Comparison of ENCODE assay signal across 8 mouse cellular contexts in genomic region chr11:69919661-69920265, GRCm38 (mm10). TPM values are rescaled to one million over a fixed set of nuclear protein-coding genes. Genes with fewer than 3 reads are reported as not detected.
DNase-seq lines count a peak whose midpoint lies in the region; ATAC-seq and TF ChIP-seq lines count a peak whose summit lies in the region.

No protein-coding gene starts in this region.

- POLR2A ChIA-PET in Patski (lab: Charles Lee) = interaction anchor here (0.5 to 2.6 kb wide), 3 partner anchors 17 to 102 kb away, joined by 6 to 7 read pairs (median 7); partner anchors contain the start of genes 2810408A11Rik and Neurl4

- CTCF ChIA-PET in Patski (lab: Charles Lee) = interaction anchor here (1.0 to 1.2 kb wide), 2 partner anchors 11 to 42 kb away, joined by 3 read pairs; partner anchors contain the start of gene Tmem95

- peak overlapping the region; percentile 94 for H3K4me2 ChIP-seq in intestine, postnatal 0 days (replicated peaks; ENCODE audit: low read depth)
- H3K4me2 ChIP-seq in liver, embryonic 14.5 days (ENCODE audit: low read depth) = peak overlapping the region; percentile 100

- peaks cover 4% of the 10 kb centered on the region for H3K4me1 ChIP-seq in cortical plate, adult 2 months (ENCODE audit: control insufficient read depth, insufficient read depth, low read length)
- 0 out of 2 replicates have a peak, but pooled peaks cover 5% of the 10 kb centered on the region for H3K4me1 ChIP-seq in intestine, postnatal 0 days (replicated peaks; ENCODE audit: control insufficient read depth, insufficient read depth, low read length)
- peaks cover 51 to 55% of the 10 kb centered on the region in 2 experiments for H3K4me1 ChIP-seq in liver, embryonic 14.5 days (replicated peaks; ENCODE audit: control insufficient read depth in 2 of 2, insufficient read depth in 2 of 2, low read length in 1 of 2)

- H3K27me3 ChIP-seq in Patski = no peaks in the 10 kb centered on the region
- no peaks in the 10 kb centered on the region for H3K27me3 ChIP-seq in intestine, postnatal 0 days (replicated peaks; ENCODE audit: control insufficient read depth, insufficient read depth, low read length)
- H3K27me3 ChIP-seq in liver, embryonic 14.5 days (ENCODE audit: control insufficient read depth, insufficient read depth, low read length) = no peaks in the 10 kb centered on the region

- TF ChIP-seq CTCF in Patski (IDR thresholded peaks at IDR 0.05) = no peak
- no peak for TF ChIP-seq CTCF in cortical plate, adult 2 months (IDR thresholded peaks at IDR 0.05; ENCODE audit: extremely low read depth, insufficient read depth, low read length)
- TF ChIP-seq CTCF in intestine, postnatal 0 days (IDR thresholded peaks at IDR 0.05; ENCODE audit: low read depth) = no peak
- TF ChIP-seq CTCF in liver, embryonic 14.5 days (IDR thresholded peaks at IDR 0.05; ENCODE audit: low read depth) = no peak

- peaks cover 37% of the 10 kb centered on the region for H3K36me3 ChIP-seq in intestine, postnatal 0 days (ENCODE audit: control insufficient read depth, insufficient read depth)
- peaks cover 44% of the 10 kb centered on the region for H3K36me3 ChIP-seq in liver, embryonic 14.5 days (replicated peaks; ENCODE audit: control insufficient read depth, insufficient read depth, low read depth)

- TF ChIP-seq EP300 in liver, embryonic 14.5 days (IDR thresholded peaks at IDR 0.05; ENCODE audit: low read depth) = no peak

- in situ Hi-C loops in Patski (cut with MboI; ENCODE audit: low pct_unique_long_range_greater_than_20kb) = no loop called here

- H3K4me3 ChIP-seq in cortical plate, adult 2 months (ENCODE audit: insufficient read depth, low read length) = peak overlapping the region; percentile 52
- peak overlapping the region; percentile 70 for H3K4me3 ChIP-seq in intestine, postnatal 0 days (ENCODE audit: low read depth, low read length)
- peak overlapping the region; percentile 99 for H3K4me3 ChIP-seq in liver, embryonic 14.5 days (ENCODE audit: insufficient read depth in 1 of 2, low read depth in 2 of 2, low read length in 2 of 2)

- peak overlapping the region; percentile 87 for H3K9ac ChIP-seq in intestine, postnatal 0 days (ENCODE audit: low read depth, low read length)
- peak overlapping the region; percentile 81 for H3K9ac ChIP-seq in liver, embryonic 14.5 days (replicated peaks)

- H3K9me3 ChIP-seq in intestine, postnatal 0 days (ENCODE audit: control insufficient read depth) = no peaks in the 10 kb centered on the region
- no peaks in the 10 kb centered on the region for H3K9me3 ChIP-seq in liver, embryonic 14.5 days (ENCODE audit: control insufficient read depth, low read length)

- WGBS in intestine, postnatal 0 days = under 1% methylated on average over 17 of the region's 17 CpGs
- under 1% methylated on average over 17 of the region's 17 CpGs for WGBS in liver, embryonic 14.5 days (ENCODE audit: insufficient replicate concordance)

- no peak for TF ChIP-seq POLR2A in cortical plate, adult 2 months (IDR thresholded peaks at IDR 0.05; ENCODE audit: extremely low read depth, insufficient read depth, low read length)

- H3K27ac ChIP-seq in cortical plate, adult 2 months (ENCODE audit: insufficient read depth, low read length) = peak overlapping the region; percentile 10; the same call in 1 of the 2 replicates
- H3K27ac ChIP-seq in intestine, postnatal 0 days (ENCODE audit: low read depth, low read length) = peak overlapping the region; percentile 98
- H3K27ac ChIP-seq in liver, embryonic 14.5 days = peak overlapping the region; percentile 95

- peak; percentile 7 for ATAC-seq in Patski
- peak; percentile 53 for ATAC-seq in granulocyte monocyte progenitor cell, adult 5-6 weeks (replicated peaks; ENCODE audit: poor library complexity, severe bottlenecking)
- peak; percentile 20 for ATAC-seq in intestine, postnatal 0 days
- peak; percentile 37 for ATAC-seq in liver, embryonic 14.5 days (ENCODE audit: insufficient read depth)

- DNase-seq in 3134 (ENCODE audit: extremely low read depth, insufficient read length, low spot score) (peak; percentile 82), Patski (ENCODE audit: low read depth, low spot score) (peak; percentile 64)
- DNase-seq in liver, embryonic 14.5 days (ENCODE audit: low read depth in 3 of 3, low spot score in 3 of 3) = peak; percentile 80 to 90 (median 85)
- DNase-seq in natural killer cell, adult 2 months (ENCODE audit: low spot score in 2 of 2) = peak; percentile 87 to 88
- DNase-seq in testis, postnatal 14 days (ENCODE audit: low spot score) = peak; percentile 62

RNA-seq across cellular contexts. Expression of gene Eif5a, which starts 2.0 kb away (rescaled TPM):
- polyA plus RNA-seq in Patski (2021) = 768 TPM
- 577 and 581 TPM in 2 replicates for polyA plus RNA-seq in cortical plate, adult 2 months (2012; rRNA removed)
- total RNA-seq in granulocyte monocyte progenitor cell, adult 5-6 weeks (2014; fragmentation: Nextera tagmentation) = 1,453 and 1,476 TPM in 2 replicates
- total RNA-seq in granulocyte monocyte progenitor cell, adult 5-6 weeks (2017) = 890 and 976 TPM in 2 replicates
- 716 and 774 TPM in 2 replicates for polyA plus RNA-seq in intestine, postnatal 0 days (2015; fragmentation: Nextera tagmentation; extraction: Ambion mirVana)
- polyA plus RNA-seq in liver, embryonic 14.5 days (2012; rRNA removed) = 652 and 846 TPM in 2 replicates
- polyA plus RNA-seq in liver, embryonic 14.5 days (2014; fragmentation: Nextera tagmentation; extraction: Ambion mirVana) = 1,316 and 1,415 TPM in 2 replicates

RNA-seq across cellular contexts. Expression of gene Gps2, which starts 6.1 kb away (rescaled TPM):
- polyA plus RNA-seq in Patski (2021) = 55.6 TPM
- polyA plus RNA-seq in cortical plate, adult 2 months (2012; rRNA removed) = 53.5 and 55.2 TPM in 2 replicates
- 71.5 and 99.8 TPM in 2 replicates for total RNA-seq in granulocyte monocyte progenitor cell, adult 5-6 weeks (2014; fragmentation: Nextera tagmentation)
- total RNA-seq in granulocyte monocyte progenitor cell, adult 5-6 weeks (2017) = 47.1 and 58.2 TPM in 2 replicates
- polyA plus RNA-seq in intestine, postnatal 0 days (2015; fragmentation: Nextera tagmentation; extraction: Ambion mirVana) = 40.4 and 42.3 TPM in 2 replicates
- 79.5 and 93.1 TPM in 2 replicates for polyA plus RNA-seq in liver, embryonic 14.5 days (2012; rRNA removed)
- 82.7 and 91.2 TPM in 2 replicates for polyA plus RNA-seq in liver, embryonic 14.5 days (2014; fragmentation: Nextera tagmentation; extraction: Ambion mirVana)

RNA-seq across cellular contexts. Expression of gene Ybx2, which starts 15.8 kb away (rescaled TPM):
- 2.4 TPM for polyA plus RNA-seq in Patski (2021)
- 18.1 and 21.1 TPM in 2 replicates for polyA plus RNA-seq in cortical plate, adult 2 months (2012; rRNA removed)
- total RNA-seq in granulocyte monocyte progenitor cell, adult 5-6 weeks (2014; fragmentation: Nextera tagmentation) = not detected in 2 replicates
- 2.1 TPM in 1 of 2 replicates, not detected in the other for total RNA-seq in granulocyte monocyte progenitor cell, adult 5-6 weeks (2017)
- 0.42 and 0.43 TPM in 2 replicates for polyA plus RNA-seq in intestine, postnatal 0 days (2015; fragmentation: Nextera tagmentation; extraction: Ambion mirVana)
- polyA plus RNA-seq in liver, embryonic 14.5 days (2012; rRNA removed) = 0.57 and 0.58 TPM in 2 replicates
- polyA plus RNA-seq in liver, embryonic 14.5 days (2014; fragmentation: Nextera tagmentation; extraction: Ambion mirVana) = 0.23 TPM in 1 of 2 replicates, not detected in the other

RNA-seq across cellular contexts. Expression of gene Neurl4, which starts 18.9 kb away (rescaled TPM):
- polyA plus RNA-seq in Patski (2021) = 53.3 TPM
- 98.3 and 107 TPM in 2 replicates for polyA plus RNA-seq in cortical plate, adult 2 months (2012; rRNA removed)
- 32.0 and 38.9 TPM in 2 replicates for total RNA-seq in granulocyte monocyte progenitor cell, adult 5-6 weeks (2014; fragmentation: Nextera tagmentation)
- total RNA-seq in granulocyte monocyte progenitor cell, adult 5-6 weeks (2017) = 20.7 and 27.5 TPM in 2 replicates
- 9.7 and 10.3 TPM in 2 replicates for polyA plus RNA-seq in intestine, postnatal 0 days (2015; fragmentation: Nextera tagmentation; extraction: Ambion mirVana)
- 13.1 and 20.5 TPM in 2 replicates for polyA plus RNA-seq in liver, embryonic 14.5 days (2012; rRNA removed)
- 2.5 and 3.4 TPM in 2 replicates for polyA plus RNA-seq in liver, embryonic 14.5 days (2014; fragmentation: Nextera tagmentation; extraction: Ambion mirVana)

RNA-seq across cellular contexts. Expression of gene 2810408A11Rik, which starts 19.0 kb away (rescaled TPM):
- polyA plus RNA-seq in Patski (2021) = 3.6 TPM
- polyA plus RNA-seq in cortical plate, adult 2 months (2012; rRNA removed) = 0.19 and 0.38 TPM in 2 replicates
- 1.3 and 3.5 TPM in 2 replicates for total RNA-seq in granulocyte monocyte progenitor cell, adult 5-6 weeks (2014; fragmentation: Nextera tagmentation)
- total RNA-seq in granulocyte monocyte progenitor cell, adult 5-6 weeks (2017) = 3.6 and 6.4 TPM in 2 replicates
- polyA plus RNA-seq in intestine, postnatal 0 days (2015; fragmentation: Nextera tagmentation; extraction: Ambion mirVana) = 3.5 and 3.8 TPM in 2 replicates
- 0.40 and 0.48 TPM in 2 replicates for polyA plus RNA-seq in liver, embryonic 14.5 days (2012; rRNA removed)
- 0.93 and 1.7 TPM in 2 replicates for polyA plus RNA-seq in liver, embryonic 14.5 days (2014; fragmentation: Nextera tagmentation; extraction: Ambion mirVana)

Comparison
In these comparisons a context has a peak if more than half of its experiments do, and no peak if none do; other contexts are left out.
1. Peak in every context shown above with its lines: DNase-seq, ATAC-seq, H3K4me3 ChIP-seq and H3K27ac ChIP-seq.
2. H3K27ac ChIP-seq: peak in every context shown above with its lines; median percentile 98 in intestine, postnatal 0 days; 95 in liver, embryonic 14.5 days; 10 in cortical plate, adult 2 months.